ENCODE assay signal across 11 mouse cellular contexts in genomic region chr5:21527488-21527911, GRCm38 (mm10). TPM values are rescaled to one million over a fixed set of nuclear protein-coding genes. Genes with fewer than 3 reads are reported as not detected.
DNase-seq lines count a peak whose midpoint lies in the region; ATAC-seq and TF ChIP-seq lines count a peak whose summit lies in the region.
"Had no signal": no experiment of that assay in that cellular context is flagged by ENCODE, and none has a peak within 500 bp of the region (broad histone marks: within the 10 kb centered on the region; RNA-seq: fewer than 3 reads in every experiment).

No protein-coding gene starts in this region.

- peaks cover 7% of the 10 kb centered on the region for H3K4me1 ChIP-seq in intestine, embryonic 14.5 days (replicated peaks; ENCODE audit: control insufficient read depth, insufficient read depth, low read length)
- H3K4me1 ChIP-seq in intestine, postnatal 0 days (replicated peaks; ENCODE audit: control insufficient read depth, insufficient read depth, low read length), result 0 out of 2 replicates have a peak, but pooled peaks cover 5% of the 10 kb centered on the region

- ATAC-seq in intestine, embryonic 14.5 days (replicated peaks; ENCODE audit: low FRiP score, low TSS enrichment, low read depth), result no peak
- no peak for ATAC-seq in intestine, postnatal 0 days
- ATAC-seq in common myeloid progenitor, adult 5-6 weeks (replicated peaks; ENCODE audit: low read depth, poor library complexity, severe bottlenecking), result peak; percentile 23
- ATAC-seq in megakaryocyte-erythroid progenitor cell, adult 5-6 weeks (replicated peaks; ENCODE audit: low FRiP score, low TSS enrichment, poor library complexity, severe bottlenecking), result peak; percentile 74

- no peak for DNase-seq in intestine, embryonic 14.5 days (ENCODE audit: low spot score)
- DNase-seq in heart, postnatal 10 days, result peak; percentile 56 to 58
- DNase-seq in adrenal gland, adult 8-10 months, result no peak
- DNase-seq in liver, result no peak
- DNase-seq in left cerebral cortex, postnatal 25 days (ENCODE audit: low spot score in 2 of 2), result no peak
- DNase-seq: cerebellum, adult 2 months; kidney, adult 18-20 months had no signal

- intact Hi-C loops in heart, postnatal 10 days (cut with DNase I), result no loop called here
- intact Hi-C loops in left cerebral cortex, postnatal 25 days (cut with DNase I), result no loop called here

- H3K4me2 ChIP-seq in intestine, embryonic 14.5 days (ENCODE audit: low read length), result no peak overlapping the region
- H3K4me2 ChIP-seq in intestine, postnatal 0 days (replicated peaks; ENCODE audit: low read depth), result no peak overlapping the region

- WGBS in intestine, embryonic 14.5 days, result 58% methylated on average over 4 of the region's 4 CpGs
- 52% methylated on average over 4 of the region's 4 CpGs for WGBS in intestine, postnatal 0 days

- H3K4me3 ChIP-seq in intestine, embryonic 14.5 days (ENCODE audit: low read depth, low read length), result no peak overlapping the region
- no peak overlapping the region for H3K4me3 ChIP-seq in intestine, postnatal 0 days (ENCODE audit: low read depth, low read length)

- no peak for TF ChIP-seq CTCF in intestine, postnatal 0 days (IDR thresholded peaks at IDR 0.05; ENCODE audit: low read depth)

- no peaks in the 10 kb centered on the region for H3K9me3 ChIP-seq in intestine, embryonic 14.5 days (ENCODE audit: control insufficient read depth, low read length)
- H3K9me3 ChIP-seq in intestine, postnatal 0 days (ENCODE audit: control insufficient read depth), result no peaks in the 10 kb centered on the region

- H3K36me3 ChIP-seq in intestine, embryonic 14.5 days (ENCODE audit: control insufficient read depth, insufficient read depth, low read length), result no peaks in the 10 kb centered on the region
- H3K36me3 ChIP-seq in intestine, postnatal 0 days (ENCODE audit: control insufficient read depth, insufficient read depth), result no peaks in the 10 kb centered on the region

- H3K9ac ChIP-seq in intestine, embryonic 14.5 days (ENCODE audit: low read length), result no peak overlapping the region
- no peak overlapping the region for H3K9ac ChIP-seq in intestine, postnatal 0 days (ENCODE audit: low read depth, low read length)
- H3K9ac ChIP-seq: liver, embryonic 14.5 days had no signal

- no peaks in the 10 kb centered on the region for H3K27me3 ChIP-seq in intestine, embryonic 14.5 days (replicated peaks; ENCODE audit: control insufficient read depth, insufficient read depth, low read length)
- no peaks in the 10 kb centered on the region for H3K27me3 ChIP-seq in intestine, postnatal 0 days (replicated peaks; ENCODE audit: control insufficient read depth, insufficient read depth, low read length)

- peak overlapping the region; percentile 49; the same call in 1 of the 2 replicates for H3K27ac ChIP-seq in intestine, embryonic 14.5 days (ENCODE audit: low read depth)
- H3K27ac ChIP-seq in intestine, postnatal 0 days (ENCODE audit: low read depth, low read length), result no peak overlapping the region
- H3K27ac ChIP-seq: liver, embryonic 14.5 days had no signal

RNA-seq across cellular contexts. Expression of gene Lrrc17, which starts 15.9 kb away (rescaled TPM):
- 40.2 and 42.5 TPM in 2 replicates for polyA plus RNA-seq in intestine, embryonic 14.5 days (2014; fragmentation: Nextera tagmentation; extraction: Ambion mirVana)
- polyA plus RNA-seq in intestine, postnatal 0 days (2015; fragmentation: Nextera tagmentation; extraction: Ambion mirVana), result 8.2 and 10.3 TPM in 2 replicates
- not detected in 2 replicates for total RNA-seq in common myeloid progenitor, adult 5-6 weeks (2017)
- total RNA-seq in heart, postnatal 10 days (2021), result 10 to 100 TPM; 13.4 to 14.7 TPM
- total RNA-seq in megakaryocyte-erythroid progenitor cell, adult 5-6 weeks (2014; fragmentation: Nextera tagmentation), result not detected in 2 replicates
- total RNA-seq in megakaryocyte-erythroid progenitor cell, adult 5-6 weeks (2017), result not detected in 2 replicates
- 1 to 10 TPM; 3.5 to 5.0 (median 3.9) TPM for total RNA-seq in adrenal gland, adult 8-10 months (2022)
- total RNA-seq in left cerebral cortex, postnatal 25 days (2021), result under 1 TPM; 0.25 to 0.34 TPM

Comparison
In these comparisons a context has a peak if more than half of its experiments do, and no peak if none do; other contexts are left out.
1. ATAC-seq: peak in common myeloid progenitor, adult 5-6 weeks (single experiment) and megakaryocyte-erythroid progenitor cell, adult 5-6 weeks (single experiment); none in intestine, embryonic 14.5 days (single experiment) and intestine, postnatal 0 days (single experiment).
2. DNase-seq: peak in heart, postnatal 10 days (2 of 2); none in intestine, embryonic 14.5 days (single experiment), adrenal gland, adult 8-10 months (single experiment), liver (single experiment) and left cerebral cortex, postnatal 25 days (0 of 2).